Mouse (Mus musculus) kidney, adult 2 months (tissue): ENCODE results near the gene Ptpn21.

Source experiments
- CTCF ChIP-seq: fragments of 200-500 bp; conservative IDR thresholded peaks from 2 replicates; pipeline ENCODE4 v1.5.1; 2011; ENCODE audit warnings: low read depth, mild to moderate bottlenecking, control low read depth, low read length, moderate library complexity, mixed read lengths; ENCODE audit not compliant: insufficient read depth, insufficient read length
- POLR2A ChIP-seq: fragments of 200-500 bp; IDR thresholded peaks from one replicate; pipeline ENCODE4 v1.6.1; 2011; ENCODE audit warnings: low read depth, low read length, control low read depth

DNA sequence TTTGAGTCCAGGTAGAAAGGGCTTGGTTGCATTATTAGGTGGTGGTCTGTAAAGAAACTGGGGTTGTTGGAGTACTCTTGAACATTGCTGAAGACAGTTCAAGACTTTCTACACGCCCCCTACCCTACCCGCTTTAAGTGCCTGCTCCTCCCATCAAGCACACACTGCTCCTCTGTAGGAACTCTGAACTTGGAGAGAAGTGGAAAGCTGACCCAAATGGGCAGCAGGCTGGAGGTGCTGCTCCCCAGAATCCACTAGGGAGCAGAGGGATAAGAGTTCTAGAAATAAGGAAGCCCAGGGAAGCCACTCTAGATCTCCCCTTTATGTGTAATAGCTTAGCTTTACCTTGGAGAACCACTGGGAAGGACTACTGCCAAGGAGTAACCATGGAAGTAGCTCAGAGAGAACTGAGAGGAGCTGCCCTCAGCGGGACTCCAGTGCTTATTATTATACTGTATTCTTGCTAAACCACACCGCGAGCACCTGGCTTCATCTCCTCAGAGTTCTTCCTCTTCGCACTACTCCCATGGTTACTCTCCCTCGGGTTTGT lies 671 bp upstream of the Ptpn21 start:
- TF ChIP-seq CTCF (no peak), POLR2A (no peak)
